Mouse (Mus musculus) C2C12 (cell line): ENCODE measurements around the gene Rdh5. TPM values are rescaled to one million over a fixed set of nuclear protein-coding genes. Genes with fewer than 3 reads are reported as not detected.

Source experiments
- H3K27me3 ChIP-seq: one replicate; pipeline ENCODE4 v1.6.1; 2011; ENCODE audit not compliant: control insufficient read depth, insufficient read depth, insufficient read length
- H3K36me3 ChIP-seq: one replicate; pipeline ENCODE4 v1.6.1; 2011; ENCODE audit not compliant: control insufficient read depth, insufficient read depth
- H3K4me3 ChIP-seq: one replicate; pipeline ENCODE4 v1.5.1; 2011; ENCODE audit warnings: mild to moderate bottlenecking, control low read depth; ENCODE audit not compliant: poor library complexity, insufficient read depth, severe bottlenecking
- H3K79me2 ChIP-seq: one replicate; pipeline ENCODE4 v1.6.1; 2011; ENCODE audit not compliant: control insufficient read depth, insufficient read depth
- H3K79me3 ChIP-seq: one replicate; pipeline ENCODE4 v1.6.1; 2011; ENCODE audit warnings: low read depth, control low read depth
- H3ac ChIP-seq: one replicate; pipeline ENCODE3; 2011; ENCODE audit warnings: low read depth; ENCODE audit not compliant: control insufficient read depth, insufficient read length
- CEBPB ChIP-seq: IDR thresholded peaks from one replicate; pipeline ENCODE4 v1.6.1; 2011; ENCODE audit warnings: low read depth, mild to moderate bottlenecking, control low read depth, moderate library complexity
- CTCF ChIP-seq: IDR thresholded peaks from one replicate; pipeline ENCODE4 v1.5.1; 2011; ENCODE audit not compliant: control insufficient read depth, insufficient read depth, insufficient read length
- FOSL1 ChIP-seq: IDR thresholded peaks from one replicate; pipeline ENCODE4 v1.8.0; 2011; ENCODE audit warnings: mild to moderate bottlenecking, low read length; ENCODE audit not compliant: poor library complexity, insufficient read depth, severe bottlenecking
- MAX ChIP-seq: IDR thresholded peaks from one replicate; pipeline ENCODE4 v1.6.1; 2011; ENCODE audit warnings: mild to moderate bottlenecking, control low read depth
- MYOD1 ChIP-seq: IDR thresholded peaks from one replicate; pipeline ENCODE4 v1.6.1; 2011; ENCODE audit warnings: low read depth; ENCODE audit not compliant: control insufficient read depth, insufficient read length
- MYOG ChIP-seq: IDR thresholded peaks from one replicate; pipeline ENCODE4 v1.6.1; 2011; ENCODE audit not compliant: control insufficient read depth, insufficient read length; ENCODE audit errors: extremely low read depth
- USF1 ChIP-seq: IDR thresholded peaks from one replicate; pipeline ENCODE4 v1.6.1; 2011; ENCODE audit warnings: low read depth, mild to moderate bottlenecking, control low read depth, moderate library complexity
- polyA plus RNA-seq: library from polyadenylated mRNA; unstranded; fragments of >200 nt; fragmentation: generic; extraction: Trizol; gene quantifications from one replicate; pipeline ENCODE4 v1.2.1, GENCODE M21; 2012; ENCODE audit warnings: missing spikeins

Gene Rdh5
- polyA plus RNA-seq, 1 experiment: 12.6 TPM

DNA sequence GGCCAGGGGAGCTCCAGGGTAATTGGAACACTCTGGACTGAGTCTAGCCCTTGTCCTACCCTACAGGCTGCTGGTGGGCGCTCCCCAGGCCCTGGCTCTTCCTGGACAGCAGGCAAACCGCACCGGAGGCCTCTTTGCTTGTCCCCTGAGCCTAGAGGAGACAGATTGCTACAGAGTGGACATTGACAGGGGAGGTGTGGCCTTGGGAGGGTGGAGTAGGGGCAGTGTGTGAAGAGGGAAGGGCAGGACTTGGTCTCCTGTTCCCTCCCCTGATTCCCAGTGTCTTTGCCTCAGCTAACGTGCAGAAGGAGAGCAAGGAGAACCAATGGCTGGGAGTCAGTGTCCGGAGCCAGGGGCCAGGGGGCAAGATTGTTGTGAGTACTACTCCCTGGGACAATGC lies 16.3 kb upstream of the Rdh5 start:
- Histone ChIP-seq H3K4me3 (no peak overlapping the region), H3ac (no peak overlapping the region), H3K79me3 (peaks cover 35% of the 10 kb centered on the region), H3K79me2 (peaks cover 67% of the 10 kb centered on the region), H3K27me3 (no peaks in the 10 kb centered on the region), H3K36me3 (peaks cover 33% of the 10 kb centered on the region)
- TF ChIP-seq MAX: no peak
- TF ChIP-seq FOSL1: no peak
- TF ChIP-seq CTCF: no peak
- TF ChIP-seq MYOD1: no peak
- TF ChIP-seq CEBPB: no peak
- no peak for TF ChIP-seq MYOG
- TF ChIP-seq USF1: no peak

DNA sequence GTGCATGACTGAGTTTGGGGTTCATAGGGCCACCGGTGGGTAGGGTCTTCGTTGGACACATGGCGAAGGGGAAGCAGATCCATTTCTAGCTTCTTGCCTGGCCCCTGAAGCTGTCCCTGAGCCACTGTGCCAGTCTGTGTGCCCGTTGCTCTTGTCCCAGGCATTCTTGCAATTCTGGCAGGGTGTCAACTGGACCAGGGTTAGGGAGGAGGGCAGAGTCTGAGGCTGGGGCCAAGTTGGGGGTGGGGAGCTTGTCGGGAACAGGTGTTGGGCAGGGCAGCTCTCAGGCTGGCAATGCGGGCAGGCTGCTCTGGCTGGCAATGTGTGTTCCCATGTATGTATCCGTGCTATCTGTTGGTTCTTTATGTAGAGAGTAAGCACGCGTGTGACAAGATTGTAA lies 15.8 kb upstream of the Rdh5 start:
- Histone ChIP-seq H3K36me3 (peaks cover 28% of the 10 kb centered on the region), H3ac (peak overlapping the region; percentile 43), H3K79me2 (peaks cover 71% of the 10 kb centered on the region), H3K27me3 (no peaks in the 10 kb centered on the region), H3K79me3 (peaks cover 35% of the 10 kb centered on the region), H3K4me3 (no peak overlapping the region)
- TF ChIP-seq MYOD1 (peak; percentile 84), FOSL1 (no peak)

DNA sequence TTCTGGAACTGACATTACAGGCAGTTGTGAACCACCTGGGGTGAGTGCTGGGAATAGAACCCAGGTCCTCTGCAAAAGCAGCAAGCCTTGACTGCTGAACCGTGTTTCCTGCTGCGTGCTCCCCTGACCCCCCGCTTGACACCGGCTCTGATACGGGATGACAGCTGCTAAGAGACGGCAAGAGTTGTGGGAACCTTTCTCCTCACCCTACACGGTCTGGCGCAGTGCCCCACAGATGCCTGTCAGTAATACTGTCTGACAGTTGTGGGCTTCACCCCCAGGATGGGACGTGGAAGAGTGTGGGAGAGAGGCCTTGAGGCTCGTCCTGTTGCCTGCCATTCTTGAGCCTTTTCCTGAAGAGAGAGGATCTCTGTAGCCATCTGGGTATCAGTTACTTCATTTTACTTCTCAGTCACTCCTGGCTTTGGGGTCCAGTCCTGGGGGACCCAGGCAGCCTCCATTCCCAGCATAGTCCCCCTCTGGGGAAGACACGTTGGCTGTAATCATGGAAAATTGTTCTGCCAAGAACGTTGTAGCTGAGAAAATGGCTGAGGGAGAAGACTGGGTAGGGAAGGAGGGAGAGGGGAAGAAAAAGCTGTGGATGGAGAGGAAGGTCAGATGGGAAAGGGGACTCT lies 15.2 kb upstream of the Rdh5 start:
- TF ChIP-seq MYOD1: peak; percentile 99
- no peak for TF ChIP-seq MAX
- H3K4me3 ChIP-seq: no peak overlapping the region
- H3K27me3 ChIP-seq: no peaks in the 10 kb centered on the region
- peaks cover 22% of the 10 kb centered on the region for H3K36me3 ChIP-seq
- H3K79me2 ChIP-seq: peaks cover 71% of the 10 kb centered on the region
- peak overlapping the region; percentile 43 for H3ac ChIP-seq
- peaks cover 35% of the 10 kb centered on the region for H3K79me3 ChIP-seq

DNA sequence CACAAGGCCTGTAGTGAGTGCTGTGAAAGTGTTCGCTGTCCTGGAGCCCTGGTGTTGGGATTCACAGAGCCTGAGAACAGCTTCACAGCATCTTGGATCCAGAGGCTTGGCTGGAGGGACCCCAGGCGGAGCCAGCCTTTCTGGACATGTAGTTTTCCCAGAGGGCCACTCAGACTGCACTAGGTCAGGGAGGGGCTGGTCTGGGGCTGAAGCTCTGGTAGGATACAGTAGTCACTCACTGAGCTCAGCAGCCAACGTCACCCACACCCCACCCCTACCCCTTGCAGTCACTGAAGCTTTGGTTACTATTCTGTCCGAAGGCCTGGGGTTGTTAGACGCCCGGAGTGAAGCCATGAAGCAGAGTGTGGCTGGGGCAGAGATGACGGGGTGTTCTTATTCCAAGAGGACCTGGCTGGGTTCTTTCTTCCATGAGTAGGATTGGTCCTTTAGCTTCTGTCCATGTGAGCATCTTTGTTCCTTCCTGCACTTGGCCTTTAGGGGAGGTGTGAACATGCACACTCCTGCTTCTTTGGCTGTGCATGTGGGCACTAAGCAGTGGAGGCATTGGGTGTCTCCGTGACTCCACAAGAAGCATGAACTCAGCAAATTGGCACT lies 13.2 kb upstream of the Rdh5 start:
- no peaks in the 10 kb centered on the region for H3K27me3 ChIP-seq
- H3K79me2 ChIP-seq: peaks cover 67% of the 10 kb centered on the region
- peaks cover 35% of the 10 kb centered on the region for H3K79me3 ChIP-seq
- H3K4me3 ChIP-seq: peak overlapping the region; percentile 54
- peak overlapping the region; percentile 77 for H3ac ChIP-seq
- H3K36me3 ChIP-seq: peaks cover 13% of the 10 kb centered on the region
- TF ChIP-seq CEBPB (no peak), MYOG (no peak), USF1 (no peak), FOSL1 (no peak), MYOD1 (no peak), CTCF (no peak), MAX (no peak)

DNA sequence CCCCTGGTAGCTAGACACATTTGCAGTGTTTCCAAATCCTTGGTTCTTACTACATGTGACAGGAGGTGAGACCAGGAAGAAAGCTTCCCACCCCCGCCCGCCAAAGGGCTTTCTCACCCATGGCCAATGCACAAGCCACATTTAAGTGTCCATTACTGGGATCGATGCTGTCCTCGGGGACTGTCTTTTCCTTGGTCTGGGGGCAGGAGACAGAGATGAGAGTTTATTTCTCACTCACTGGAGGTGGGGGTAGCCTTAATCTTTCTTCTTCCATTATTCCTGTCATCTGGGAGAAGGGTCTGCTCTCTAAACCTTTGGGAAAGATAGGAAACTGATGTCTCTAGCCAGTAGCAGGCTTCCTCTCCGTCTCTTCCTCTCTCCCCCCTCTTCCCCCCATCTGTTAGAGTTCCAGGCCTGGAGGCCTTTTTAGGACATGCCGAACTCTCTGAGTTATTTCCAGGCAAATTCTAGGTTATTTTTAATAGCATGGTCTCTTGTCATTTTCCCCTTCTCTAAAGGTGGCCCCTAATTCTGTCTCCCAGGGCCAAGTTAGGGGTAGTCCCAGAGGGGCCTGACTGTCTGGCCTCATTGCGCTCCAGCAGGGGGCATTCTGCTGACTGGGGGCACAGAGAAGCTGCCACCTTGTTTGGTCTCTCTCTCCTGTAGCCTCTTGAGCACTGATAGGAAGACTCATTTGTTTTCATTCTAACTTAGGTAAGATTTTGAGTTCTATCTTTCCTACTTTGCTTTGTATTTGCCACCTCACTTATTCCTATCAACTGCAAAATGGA lies 12.5 kb upstream of the Rdh5 start:
- Histone ChIP-seq H3ac (peak overlapping the region; percentile 77), H3K36me3 (peaks cover 5% of the 10 kb centered on the region), H3K79me3 (peaks cover 35% of the 10 kb centered on the region), H3K4me3 (peak overlapping the region; percentile 54), H3K79me2 (peaks cover 64% of the 10 kb centered on the region), H3K27me3 (no peaks in the 10 kb centered on the region)
- TF ChIP-seq MYOG (no peak), CTCF (peak; percentile 68)

DNA sequence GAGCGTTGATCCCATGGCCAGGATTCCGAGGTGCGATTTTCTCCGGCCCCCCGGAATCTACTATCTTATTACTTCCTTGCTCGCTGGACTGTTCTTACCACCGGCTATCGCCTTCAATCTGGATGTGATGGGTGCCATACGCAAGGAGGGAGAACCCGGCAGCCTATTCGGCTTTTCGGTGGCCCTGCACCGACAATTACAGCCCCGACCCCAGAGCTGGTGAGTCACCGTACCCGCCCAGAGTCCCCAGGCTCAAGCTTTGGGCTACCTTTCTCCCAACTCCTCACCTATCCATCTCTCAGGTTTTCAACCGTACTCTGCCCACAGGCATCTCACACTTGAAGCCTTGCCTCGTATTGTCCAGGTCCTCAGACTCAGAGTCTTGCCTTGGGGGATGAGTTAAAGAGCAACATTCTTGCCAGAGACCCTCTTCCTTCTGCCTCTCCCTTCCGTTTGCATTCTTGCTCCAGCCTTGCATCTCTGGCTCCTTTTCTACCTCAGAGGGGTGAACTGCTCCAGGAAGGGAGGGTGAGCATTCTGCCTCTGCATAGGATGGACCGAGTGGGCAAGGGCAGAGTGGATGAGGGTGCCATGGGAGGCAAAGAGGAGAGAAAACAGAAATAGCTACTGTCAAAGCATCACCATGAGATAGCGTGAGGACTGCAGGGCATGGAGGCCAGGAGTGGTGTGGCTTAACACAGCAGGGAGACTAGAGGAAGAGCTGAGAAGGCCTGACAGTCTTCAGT lies 11.5 kb upstream of the Rdh5 start:
- Histone ChIP-seq H3K36me3 (no peaks in the 10 kb centered on the region), H3K27me3 (no peaks in the 10 kb centered on the region)
- TF ChIP-seq MYOD1 (no peak), USF1 (no peak)

More for the DNA sequence above, 11.5 kb upstream of the Rdh5 start:
- Histone ChIP-seq H3K79me3 (peaks cover 35% of the 10 kb centered on the region), H3K79me2 (peaks cover 54% of the 10 kb centered on the region), H3ac (peak overlapping the region; percentile 84), H3K4me3 (peak overlapping the region; percentile 54)
